Mouse (Mus musculus) E14TG2a.4 (cell line): Measurements from ENCODE around the gene A830018L16Rik.

Source experiments
- CTCF ChIP-seq: conservative IDR thresholded peaks from 2 replicates; pipeline ENCODE4 v1.5.1; 2014; ENCODE audit warnings: low read length
- NANOG ChIP-seq: IDR thresholded peaks from 2 replicates; pipeline ENCODE4 v1.6.1; 2014; ENCODE audit warnings: borderline replicate concordance, low read length, mixed read lengths
- POU5F1 ChIP-seq: IDR thresholded peaks from 2 replicates; pipeline ENCODE4 v1.6.1; 2014; ENCODE audit warnings: low read length, borderline replicate concordance

DNA sequence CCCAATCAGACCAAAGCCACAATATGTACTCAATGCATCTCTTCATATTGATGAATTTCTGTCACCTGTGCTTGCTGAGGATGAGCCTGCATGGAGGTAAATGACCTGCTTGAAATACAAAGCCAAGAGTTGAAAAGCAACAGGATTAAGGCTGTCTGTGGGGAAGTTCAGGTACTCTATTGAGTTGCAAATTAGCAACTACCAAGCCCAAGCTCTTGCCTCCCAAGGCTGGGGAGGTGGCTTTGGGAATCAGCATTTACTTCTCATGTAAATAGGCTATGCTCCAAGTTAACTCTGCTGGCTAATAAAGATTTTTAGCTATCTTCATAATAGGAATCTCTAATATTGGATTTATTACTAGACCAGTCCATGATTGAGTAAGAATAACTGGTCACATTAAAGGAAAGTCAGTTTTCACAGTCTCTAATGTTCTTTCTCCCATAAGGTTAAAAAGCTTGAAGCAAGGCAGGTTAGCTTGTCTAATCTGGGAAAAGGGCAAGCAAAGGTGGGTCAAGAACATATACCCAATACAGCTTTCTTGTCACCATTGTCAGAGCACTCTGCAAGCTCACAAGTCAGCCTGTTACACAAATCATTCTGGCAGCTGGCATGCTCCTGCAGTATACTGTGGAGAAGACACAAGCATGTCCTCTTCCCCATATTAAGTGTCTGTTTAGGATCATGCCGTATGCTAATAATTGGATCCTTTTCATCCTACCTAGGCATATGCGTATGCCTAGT, 17.7 kb upstream of the A830018L16Rik start:
- TF ChIP-seq CTCF (no peak), POU5F1 (peak; percentile 33; the same call in 1 of the 2 replicates), NANOG (peak; percentile 44; the same call in 1 of the 2 replicates)
